Mouse (Mus musculus) heart, adult 18-20 months (tissue): ENCODE measurements at regions not wholly inside any gene's neighbourhood (a gene's known extent, or its start where the extent isn't known, plus 50 kb on each side); places are given as distances from the start of the nearest gene placed in this dataset.

Source experiments
- DNase-seq, 2 experiments: peaks; one replicate each; pipeline ENCODE4 v3.0.0; 2021 to 2022; ENCODE audit warnings: mixed read lengths in 1 of 2

DNA sequence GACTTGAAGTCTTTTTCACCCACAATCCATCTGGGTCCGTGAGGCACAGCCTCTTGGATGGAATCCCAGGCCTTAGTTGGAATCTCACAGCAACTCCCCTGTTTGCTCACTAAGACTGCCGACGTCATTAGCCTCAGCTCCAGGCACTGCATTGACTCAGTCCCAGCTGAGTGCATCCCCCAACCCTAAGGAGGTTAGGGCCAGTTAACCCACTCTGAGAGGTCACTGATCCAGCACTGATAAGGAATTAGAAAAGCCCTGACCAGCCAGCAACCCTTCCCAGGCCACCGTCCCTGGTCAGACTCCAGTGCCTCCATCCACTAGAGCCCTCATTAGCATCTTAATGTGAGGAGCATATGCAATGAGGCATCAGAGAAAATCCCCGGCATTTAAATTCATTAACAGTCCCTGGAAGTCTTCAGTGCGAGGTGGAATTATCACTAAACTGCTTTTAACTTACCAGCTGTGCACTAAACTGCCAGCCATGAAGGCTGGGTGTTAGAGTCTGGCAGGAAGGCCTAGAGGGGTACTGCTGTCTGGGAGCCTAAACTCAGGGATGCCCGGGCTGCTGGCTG lies 184.2 kb downstream of the Cct6b start:
- no peak for DNase-seq

DNA sequence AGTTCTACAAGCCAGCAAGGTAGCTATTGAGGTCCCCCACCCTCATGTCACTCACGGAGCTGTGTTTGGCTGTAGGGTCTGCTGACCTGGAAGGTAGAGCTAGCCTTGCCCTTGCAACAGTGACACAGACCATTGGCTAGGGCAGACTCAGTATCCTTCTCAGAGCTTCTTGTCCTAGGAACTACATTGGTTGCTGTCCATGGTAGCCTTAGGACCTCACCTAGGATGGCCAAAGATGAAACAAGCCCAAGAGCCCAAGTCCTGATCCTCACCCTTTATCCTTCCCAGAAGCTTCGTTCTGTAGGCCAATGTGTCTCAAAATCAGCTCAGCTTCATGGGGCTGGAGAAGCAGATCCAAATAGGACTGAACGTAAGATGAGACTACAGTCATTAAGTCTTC lies 187.3 kb downstream of the Tmem132e start:
- DNase-seq, result no peak

DNA sequence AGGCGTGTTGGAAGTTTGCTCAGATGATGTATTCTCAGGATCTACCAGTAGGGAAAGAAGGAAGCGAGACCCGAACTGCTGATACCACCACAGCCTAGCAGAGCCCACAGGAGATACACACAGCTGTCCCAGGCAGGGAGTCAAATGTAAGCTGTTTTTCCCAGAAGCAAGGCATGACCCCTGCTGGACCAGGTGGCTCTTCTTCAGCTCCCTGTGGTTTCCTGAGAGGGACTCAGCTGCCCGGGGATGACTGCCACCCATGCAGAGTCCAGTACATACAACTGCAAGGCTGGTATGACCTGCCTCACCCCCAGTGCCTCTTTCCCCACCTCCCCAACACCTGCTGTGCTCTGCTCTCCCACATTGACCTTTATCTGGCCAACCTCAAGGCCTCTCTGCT lies 184.4 kb downstream of the Tmem132e start:
- DNase-seq, result no peak

DNA sequence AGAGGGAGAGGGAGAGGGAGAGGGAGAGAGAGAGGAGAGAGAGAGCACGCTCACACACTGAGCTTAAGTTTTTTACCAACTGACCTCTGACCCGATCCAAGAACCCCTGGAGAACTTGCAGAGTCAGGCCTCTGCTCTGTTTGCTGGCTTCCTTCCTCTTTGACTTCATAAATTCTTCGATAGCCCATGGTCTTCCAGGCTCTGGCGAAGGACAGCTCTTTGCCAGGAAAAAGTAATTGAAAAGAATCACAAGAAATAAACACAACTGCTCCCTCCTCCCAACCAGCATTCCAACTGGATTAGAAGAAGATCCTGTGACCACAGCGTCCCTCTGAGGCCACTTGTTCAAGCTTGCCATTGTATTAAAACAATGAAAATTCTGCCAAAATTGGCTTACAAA lies 182.8 kb downstream of the Tmem132e start:
- DNase-seq, result peak; percentile 5 to 26

DNA sequence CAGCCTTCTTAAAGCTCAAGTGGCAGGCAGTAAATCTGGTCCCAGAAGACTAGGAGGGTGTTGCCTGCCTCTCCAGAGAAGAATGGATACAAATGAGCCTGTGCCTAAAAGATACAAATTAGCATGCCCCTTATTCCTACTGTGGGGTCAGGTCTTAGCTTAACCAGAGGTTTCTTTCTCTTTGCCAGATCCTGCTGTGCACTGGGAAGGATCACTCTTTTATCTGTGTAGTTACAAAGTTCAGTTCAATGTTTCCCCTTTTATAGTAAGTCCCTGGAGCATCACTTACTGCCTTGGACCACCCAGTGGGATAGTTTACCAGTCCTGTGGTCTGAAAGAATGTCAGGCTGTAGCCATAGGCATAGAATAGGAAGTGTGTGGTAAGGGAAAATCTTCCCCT lies 181.1 kb downstream of the Tmem132e start:
- no peak for DNase-seq

- no peak for DNase-seq
Measured at GRCm38 (mm10) chr11:82568219-82568676, 179.5 kb downstream of the Tmem132e start.

DNA sequence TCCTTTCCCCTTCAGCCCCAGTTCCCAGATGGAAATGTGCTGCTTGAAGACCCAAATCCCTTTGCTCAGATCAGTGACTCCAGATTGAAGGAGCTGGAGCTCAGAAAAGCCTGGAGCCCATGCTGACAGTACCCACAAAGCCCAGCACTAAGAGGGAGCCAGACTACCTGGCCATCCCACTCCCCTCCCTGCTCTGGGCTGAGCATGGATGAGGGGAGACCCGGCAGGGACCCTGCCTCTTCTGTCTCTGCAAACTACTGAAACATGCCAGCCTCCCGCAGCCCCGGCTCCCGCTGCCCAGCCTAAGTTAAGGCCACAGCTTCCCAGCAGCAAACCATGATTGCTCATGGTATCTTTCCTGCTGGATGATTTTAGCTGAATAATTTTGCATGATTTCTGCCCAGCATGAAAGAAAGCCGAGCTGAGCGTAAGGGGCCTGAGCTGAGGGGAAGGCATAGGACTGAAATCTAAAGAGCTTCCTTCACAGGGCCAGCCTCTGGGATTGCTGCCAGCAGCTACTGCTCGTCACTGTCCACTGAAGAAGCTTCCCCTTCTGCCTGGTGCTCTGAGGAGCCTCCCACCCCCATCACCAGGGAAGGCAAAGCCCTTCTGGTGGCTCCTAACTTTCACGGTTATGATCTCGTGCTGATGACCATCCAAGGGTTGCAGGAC lies 178.4 kb downstream of the Tmem132e start:
- DNase-seq, result peak; percentile 21 to 45

- DNase-seq, result peak; percentile 5 to 30
Measured at GRCm38 (mm10) chr11:82566092-82566491, 177.4 kb downstream of the Tmem132e start.

DNA sequence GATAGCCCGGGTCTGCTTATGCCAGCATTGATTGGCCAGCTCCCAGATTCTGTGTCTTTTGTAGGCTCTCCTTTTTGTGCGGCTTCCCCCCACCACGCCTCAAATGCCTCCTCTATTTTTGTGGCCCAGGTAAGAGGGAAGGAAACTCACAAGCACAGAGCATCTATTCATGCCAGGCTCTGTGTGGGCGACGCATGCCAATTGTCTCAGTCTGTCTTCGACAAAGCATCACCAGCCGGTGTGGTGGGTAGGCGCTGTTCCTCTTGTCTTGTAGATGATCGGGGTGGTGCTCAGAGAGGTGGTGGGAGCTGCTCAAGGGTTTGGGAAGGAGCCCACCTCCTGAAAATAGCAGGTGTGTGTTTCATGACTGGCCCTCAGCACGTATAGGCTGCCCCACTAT lies 175.5 kb downstream of the Tmem132e start:
- DNase-seq, result no peak

- DNase-seq, result no peak
Measured at GRCm38 (mm10) chr11:82542028-82542427, 153.3 kb downstream of the Tmem132e start.

DNA sequence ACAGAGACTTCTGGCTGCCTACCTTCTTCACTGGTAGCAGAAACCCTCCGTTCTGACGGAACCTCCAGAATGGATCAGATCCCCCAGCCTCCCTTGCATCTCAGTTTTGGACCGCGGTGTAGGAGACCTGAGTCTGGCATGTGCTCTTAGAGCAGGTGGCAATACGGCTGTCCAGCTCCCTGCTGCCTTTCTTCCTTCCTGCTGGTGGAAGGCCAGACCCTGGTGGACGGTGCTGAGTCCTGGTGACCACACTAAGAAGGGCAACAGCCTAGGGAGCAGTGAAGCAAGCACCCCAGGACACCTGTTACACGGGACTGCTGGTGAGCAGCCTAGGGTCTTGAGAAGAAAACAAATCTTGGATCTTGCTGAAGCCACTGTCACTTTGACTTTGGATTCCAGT lies 152.7 kb downstream of the Tmem132e start:
- DNase-seq, result no peak

- no peak for DNase-seq
Measured at GRCm38 (mm10) chr11:82537931-82538330, 149.2 kb downstream of the Tmem132e start.

GRCm38 (mm10) chr11:82523200-82523802 lies 134.6 kb downstream of the Tmem132e start:
- DNase-seq, result no peak

DNA sequence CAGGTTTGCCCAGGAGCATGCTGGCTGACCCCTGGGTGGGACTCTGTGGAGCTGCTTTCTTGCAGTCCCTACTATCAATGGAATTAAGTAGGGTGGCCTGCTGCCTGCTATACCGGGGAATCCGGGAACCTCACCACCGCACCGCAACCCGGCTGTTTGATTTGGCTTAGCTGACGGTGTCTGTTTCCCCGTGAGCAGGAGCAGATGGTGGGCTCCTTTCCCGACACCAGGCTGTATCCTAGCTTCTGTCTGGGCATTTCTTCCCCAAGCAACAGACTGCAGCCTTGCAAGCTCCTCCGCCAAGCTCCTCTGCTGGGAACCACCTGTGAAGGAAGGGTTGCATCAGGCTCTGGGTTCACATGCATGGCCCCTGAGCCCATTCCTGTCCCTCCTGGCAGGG lies 132.7 kb downstream of the Tmem132e start:
- no peak for DNase-seq

- DNase-seq, result no peak
Measured at GRCm38 (mm10) chr11:82518691-82519090, 130.0 kb downstream of the Tmem132e start.

GRCm38 (mm10) chr11:82514526-82515144 lies 125.9 kb downstream of the Tmem132e start:
- peak in 1 of 2 experiments; percentile 23 for DNase-seq

DNA sequence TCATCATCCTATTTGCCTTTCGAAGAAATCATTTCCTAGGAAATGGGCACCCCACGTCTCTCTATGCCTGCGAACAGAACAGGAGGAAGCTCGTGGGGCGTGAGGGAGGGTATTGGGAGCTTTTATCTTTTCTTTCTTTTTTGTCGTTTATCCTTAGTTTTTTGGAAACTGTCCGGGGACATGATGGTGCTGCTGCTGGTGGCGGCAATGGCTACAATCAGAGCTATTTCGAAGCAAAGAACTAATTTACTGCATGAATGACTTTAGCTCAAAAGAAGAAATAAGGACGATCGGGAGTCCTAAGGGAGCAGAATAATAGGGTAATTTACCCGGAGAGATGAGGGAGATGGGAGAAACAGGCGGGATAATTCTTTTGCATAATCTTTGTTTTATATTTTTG lies 119.9 kb downstream of the Tmem132e start:
- no peak for DNase-seq
